Mouse (Mus musculus) mouse embryonic stem cell (cell line): Measurements from ENCODE around the gene Phf23.
"Not testable (repeated sequence)": the region's sequence is repeated elsewhere in the genome, so short reads cannot be mapped to it uniquely, and the experiment has no call there.

ENCODE experiments used
- in situ Hi-C, 2 experiments: fragments of 300-500 bp; cut with MboI; formaldehyde crosslinking; loops; 1 replicate in 1 of 2; 3 replicates in 1 of 2; pipeline ENCODE4 v1.14.3; 2019 to 2020; ENCODE audit warnings: low sequenced_read_pairs in 2 of 2, low pct_unique_long_range_greater_than_20kb in 1 of 2, mixed read lengths in 1 of 2; ENCODE audit not compliant: unreplicated experiment in 1 of 2

The Phf23 gene

DNA sequence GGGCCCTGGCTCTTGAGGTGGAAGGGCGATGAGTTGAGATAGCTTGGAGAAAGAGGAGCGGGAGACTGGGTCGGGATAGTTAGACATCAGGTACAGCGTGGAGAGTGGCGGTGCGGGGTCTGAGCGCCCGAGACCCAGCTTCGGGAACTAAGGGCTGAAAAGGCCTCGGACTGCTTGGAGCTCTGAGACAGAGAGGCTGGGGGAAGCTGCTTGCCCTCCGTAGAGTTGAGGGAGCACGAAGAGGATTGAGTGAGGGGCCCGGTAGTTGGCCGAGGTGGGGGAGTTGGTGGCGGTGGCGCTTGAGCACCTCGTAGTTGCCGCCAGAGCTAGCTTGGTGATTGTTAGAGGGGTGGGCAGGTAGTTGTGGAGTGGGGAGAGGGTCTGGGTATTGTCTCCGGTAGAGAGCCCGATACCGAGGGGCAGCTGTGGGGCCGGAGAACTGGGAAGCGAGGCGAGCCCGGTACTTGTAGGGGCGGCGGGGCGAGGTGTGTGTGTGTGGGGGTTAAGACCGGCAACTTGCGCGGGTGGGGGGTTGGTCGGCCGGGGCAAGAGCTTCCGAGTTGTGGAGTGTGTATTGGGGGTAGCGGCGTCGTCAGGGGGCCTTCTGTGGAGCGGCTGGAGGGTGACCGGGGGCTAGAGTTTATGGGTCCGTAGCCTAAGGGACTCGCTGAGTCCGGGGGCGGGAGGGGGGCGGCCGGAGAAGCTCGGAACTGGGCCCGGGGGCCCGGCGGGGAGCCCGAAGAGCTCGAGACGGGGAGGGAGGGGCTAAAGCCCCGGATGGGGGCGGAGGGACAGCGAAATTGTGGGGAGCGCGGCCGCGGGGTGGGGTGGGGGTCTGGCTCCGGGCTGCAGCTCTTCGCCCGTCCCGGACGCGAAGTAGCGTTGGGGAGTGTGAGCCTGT is 834 bp downstream of the Phf23 start:
- in situ Hi-C loops: no loop called here

DNA sequence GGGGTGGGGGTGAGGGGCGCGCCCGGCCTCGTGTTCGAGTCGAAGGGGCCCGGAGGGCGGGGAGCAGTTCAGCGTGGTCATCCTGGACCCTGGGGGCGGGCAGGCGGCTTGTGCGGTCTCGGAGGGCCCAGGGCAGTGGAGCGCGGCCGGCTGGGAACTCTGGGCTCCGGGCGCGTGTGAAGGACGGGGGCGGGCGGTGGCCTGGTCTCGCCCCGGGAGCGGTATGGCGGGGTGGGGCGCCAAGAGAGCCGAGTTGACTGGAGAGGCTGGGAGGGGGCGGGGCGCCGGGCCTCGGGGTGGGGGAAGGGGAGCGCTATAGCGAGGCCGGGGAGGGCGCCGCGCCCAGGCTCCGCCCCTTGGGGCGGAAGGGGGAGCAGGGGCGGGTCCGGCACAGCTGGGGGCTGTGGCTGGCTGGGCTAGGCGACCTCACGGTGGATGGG is 1.5 kb downstream of the Phf23 start:
- in situ Hi-C loops: no loop called here

DNA sequence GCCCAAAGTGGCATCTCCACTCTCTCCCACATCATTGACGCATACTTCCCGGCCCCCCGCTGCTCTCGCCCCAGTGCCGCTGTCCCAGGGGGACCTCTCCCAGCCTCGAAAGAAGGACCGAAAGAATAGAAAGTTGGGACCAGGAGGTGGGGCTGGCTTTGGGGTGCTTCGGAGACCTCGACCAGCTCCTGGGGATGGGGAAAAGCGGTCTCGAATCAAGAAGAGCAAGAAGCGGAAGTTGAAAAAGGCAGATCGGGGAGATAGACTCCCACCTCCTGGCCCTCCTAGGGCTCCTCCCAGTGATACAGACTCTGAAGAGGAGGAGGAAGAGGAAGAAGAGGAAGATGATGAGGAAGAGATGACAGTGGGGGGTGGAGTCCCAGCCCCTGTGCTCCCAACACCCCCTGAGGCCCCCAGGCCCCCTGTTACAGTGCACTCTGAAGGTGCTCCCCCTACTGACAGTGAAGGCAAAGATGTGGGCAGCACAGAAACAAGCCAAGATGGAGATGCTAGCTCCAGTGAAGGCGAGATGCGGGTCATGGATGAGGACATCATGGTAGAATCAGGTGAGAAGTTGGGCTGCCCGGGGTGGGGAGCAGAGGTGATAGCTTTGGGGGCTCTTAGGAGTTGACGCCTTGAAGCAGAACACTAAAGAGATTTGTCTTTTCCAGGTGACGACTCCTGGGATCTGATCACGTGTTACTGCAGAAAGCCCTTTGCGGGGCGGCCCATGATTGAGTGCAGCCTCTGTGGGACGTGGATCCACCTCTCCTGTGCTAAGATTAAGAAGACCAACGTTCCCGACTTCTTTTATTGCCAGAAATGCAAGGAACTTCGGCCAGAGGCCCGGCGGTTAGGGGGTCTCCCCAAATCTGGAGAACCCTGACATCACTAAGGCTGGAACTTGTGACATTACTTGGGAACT is 3.3 kb downstream of the Phf23 start:
- in situ Hi-C loops: no loop called here

DNA sequence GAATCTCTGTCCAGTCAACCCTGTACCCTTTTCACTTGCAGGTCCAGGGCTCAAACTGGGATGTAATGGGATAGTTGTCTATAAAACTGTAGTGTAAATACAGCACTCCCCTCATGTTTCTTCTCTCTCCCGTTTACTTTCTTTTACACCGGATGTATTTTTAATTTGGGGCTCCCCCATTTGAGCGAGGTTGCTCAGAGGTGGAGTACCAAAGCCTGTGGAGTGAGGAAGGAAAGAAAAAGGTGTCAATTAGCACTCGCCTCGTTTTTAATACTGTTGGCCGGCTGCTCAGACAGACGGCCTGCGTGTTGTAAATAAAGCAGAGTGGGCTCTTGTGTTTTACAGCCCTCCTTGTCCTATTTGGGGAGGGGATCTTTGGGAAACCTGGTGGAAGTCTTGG is 4.1 kb downstream of the Phf23 start:
- in situ Hi-C loops: no loop called here

DNA sequence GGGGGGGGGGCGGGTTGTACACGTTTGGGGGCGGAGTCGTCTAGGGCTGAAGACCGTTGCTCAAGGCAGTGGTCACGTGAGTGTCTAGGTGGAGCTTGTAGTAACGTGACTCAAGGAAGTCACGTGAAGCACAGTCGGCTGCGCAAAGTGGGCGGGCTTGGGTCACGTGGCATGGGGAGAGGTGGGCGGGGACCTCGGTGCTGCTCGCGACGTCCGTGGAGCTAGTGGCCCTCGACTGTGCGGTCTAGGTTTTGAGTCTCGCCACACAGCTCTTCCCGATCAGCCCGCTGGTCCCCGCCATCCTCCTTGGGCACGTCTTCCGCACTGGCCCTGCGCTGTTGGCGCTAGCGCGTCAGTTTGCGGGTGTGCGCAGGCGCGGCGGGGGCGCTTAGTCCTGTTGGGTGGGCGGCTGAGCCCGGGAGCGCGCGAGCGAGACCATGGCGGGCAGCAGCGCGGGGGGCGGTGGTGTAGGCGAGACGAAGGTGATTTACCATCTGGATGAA is 4.9 kb downstream of the Phf23 start, which contains the start of gene Dvl2:
Gene Dvl2 (plus strand): TSS at position 200 of the 503 bp plus-strand sequence.
- in situ Hi-C loops: no loop called here

DNA sequence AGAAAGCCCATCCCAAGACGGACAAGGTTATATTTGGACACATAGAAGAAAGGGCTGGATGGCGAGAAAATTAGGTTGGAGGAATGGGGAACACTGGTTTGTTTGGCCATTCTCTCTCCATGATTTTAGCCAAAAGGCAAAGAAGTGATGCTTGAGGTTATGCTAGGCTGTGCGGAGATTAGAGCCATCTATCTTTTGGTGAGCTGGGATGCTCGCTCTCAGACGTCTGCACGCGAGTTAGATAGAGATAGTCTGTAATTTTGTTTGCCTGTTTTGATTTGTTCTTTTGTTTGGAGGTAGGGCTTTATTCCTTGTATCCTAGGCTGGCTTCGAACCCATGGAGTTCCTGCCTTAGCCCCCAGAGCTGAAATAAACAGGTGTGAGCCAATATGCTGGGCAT is 5.6 kb downstream of the Phf23 start:
- in situ Hi-C loops: no loop called here

DNA sequence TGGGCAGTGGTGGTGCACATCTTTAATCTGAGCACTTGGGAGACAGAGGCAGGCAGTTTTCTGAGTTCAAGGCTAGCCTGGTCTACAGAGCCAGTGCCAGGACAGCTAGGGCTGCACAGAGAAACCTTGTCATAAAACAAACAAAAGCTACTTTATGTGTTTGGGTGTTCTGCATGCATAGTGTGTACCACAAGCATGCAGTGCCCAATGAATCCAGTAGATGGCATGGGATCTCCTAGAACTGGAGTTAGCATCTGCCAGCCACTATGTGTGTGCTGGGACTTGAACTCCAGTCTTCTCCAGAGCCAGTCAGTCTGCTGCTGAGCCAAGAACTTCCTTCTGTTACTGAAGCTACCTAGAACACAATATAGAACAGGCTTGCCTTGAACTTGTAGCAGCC is 6.3 kb downstream of the Phf23 start:
- in situ Hi-C loops: no loop called here

DNA sequence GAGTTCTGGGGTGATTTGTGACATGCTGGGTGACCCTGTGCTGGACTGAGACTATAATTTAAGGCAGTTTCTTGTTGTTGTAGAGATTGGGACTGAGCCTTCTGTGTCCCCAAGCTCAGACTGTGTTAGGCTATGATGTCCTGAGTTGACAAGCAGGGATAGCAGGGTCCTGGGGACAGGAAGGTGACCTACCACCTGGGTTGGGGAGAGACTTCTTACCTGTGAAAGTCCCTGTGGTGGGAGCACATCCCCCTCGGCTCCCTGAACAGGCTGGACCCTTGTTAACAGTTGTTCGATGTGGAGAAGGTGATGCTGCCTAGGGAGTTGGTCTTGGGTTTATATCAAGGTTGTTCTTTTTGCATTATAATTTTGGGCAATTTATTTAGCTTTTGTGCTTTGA is 6.9 kb downstream of the Phf23 start:
- in situ Hi-C loops: no loop called here

DNA sequence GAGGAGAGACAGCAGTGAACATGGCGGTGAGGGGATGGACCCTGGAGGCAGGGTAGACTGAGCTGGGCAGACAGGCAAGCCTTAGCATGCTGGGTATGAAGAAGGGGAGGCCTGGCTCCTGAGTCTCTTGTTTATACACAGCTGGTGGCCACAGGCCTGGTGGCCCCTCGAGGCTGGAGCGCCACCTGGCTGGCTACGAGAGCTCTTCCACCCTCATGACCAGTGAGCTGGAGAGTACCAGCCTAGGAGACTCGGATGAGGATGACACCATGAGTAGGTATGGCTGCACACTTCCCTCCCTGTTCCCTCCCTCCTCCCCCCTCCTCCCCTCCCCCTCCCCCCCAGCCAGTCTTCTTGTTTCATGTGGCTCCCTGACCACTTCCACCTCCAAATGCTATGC is 9.9 kb downstream of the Phf23 start:
- in situ Hi-C loops: no loop called here

DNA sequence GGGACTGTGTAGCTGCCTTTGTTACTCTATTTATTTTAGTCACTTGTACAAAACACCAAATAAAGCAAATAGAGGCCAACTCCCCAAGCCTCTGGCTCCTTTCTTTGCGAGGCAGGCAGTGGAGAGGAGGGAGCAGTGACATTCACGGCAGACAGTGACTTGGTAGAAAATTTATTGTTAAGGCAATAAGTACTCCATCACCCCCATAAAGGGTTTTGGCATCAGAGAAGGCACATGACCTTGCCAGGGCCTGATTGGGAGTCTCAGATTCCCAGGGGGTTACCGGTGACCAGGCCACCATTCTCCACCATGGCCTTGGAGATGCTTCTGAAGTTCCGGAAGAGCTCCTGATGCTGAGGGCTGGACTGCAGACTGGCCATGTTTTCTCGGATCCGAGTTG is 14.5 kb downstream of the Phf23 start:
- in situ Hi-C loops: no loop called here

DNA sequence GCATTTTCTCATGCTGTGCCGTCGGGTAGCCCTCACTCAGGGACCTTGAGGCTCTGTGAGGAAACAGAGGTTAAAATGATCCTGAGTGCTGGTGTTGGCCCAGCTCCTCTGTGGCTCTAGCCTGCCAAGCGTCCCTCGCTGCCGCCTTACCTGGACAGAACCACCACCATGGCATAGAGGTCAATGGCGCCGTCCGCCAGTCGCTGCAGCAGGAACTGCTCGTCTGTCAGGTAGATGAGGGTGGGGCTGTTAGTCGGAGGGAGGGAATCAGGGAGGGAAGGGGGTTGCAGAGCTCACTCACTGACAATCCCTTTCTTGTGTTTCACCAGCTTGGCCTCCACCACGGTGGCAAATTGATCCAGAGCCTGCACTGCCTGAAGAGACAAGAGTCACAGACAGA is 15.0 kb downstream of the Phf23 start:
- in situ Hi-C loops: no loop called here

DNA sequence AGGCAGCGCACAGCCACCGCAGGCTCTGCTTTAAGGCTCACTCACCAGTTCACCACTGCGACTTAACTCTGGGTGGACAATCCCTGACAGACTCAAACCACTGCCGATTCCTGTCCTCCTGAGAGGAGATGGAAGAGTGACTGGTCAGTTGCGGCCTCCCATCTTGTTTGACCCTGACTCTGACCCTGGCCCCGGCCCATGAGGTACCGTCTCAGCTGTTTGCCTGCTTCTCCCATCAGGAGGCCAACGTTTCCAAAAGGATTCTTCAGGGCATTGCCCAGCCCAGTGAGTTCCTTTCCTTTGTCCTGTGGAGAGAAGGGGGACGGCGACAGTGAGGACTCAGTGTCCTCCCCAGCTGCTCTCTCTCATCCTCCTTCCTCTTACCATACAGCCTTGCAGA is 15.4 kb downstream of the Phf23 start:
- in situ Hi-C loops: no loop called here

DNA sequence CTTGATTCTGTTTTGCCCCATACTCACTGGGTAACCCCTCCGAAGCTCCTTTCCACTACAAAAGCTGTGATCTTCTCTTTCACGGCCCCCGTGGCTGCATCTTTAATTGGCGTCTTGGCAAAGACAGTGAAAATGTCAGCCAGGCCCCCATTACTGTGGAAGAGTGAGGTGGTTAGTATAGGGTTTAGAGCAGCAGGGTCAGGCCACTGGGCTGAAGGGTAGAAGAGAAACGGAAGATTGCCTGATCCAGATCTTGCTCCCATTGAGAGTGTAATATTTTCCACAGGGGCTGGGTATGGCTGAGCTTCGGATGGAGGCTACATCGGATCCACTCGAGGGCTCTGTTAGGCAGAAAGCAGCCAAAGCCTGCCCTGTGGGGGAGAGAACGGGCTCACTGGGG is 17.4 kb downstream of the Phf23 start:
- in situ Hi-C loops: no loop called here

DNA sequence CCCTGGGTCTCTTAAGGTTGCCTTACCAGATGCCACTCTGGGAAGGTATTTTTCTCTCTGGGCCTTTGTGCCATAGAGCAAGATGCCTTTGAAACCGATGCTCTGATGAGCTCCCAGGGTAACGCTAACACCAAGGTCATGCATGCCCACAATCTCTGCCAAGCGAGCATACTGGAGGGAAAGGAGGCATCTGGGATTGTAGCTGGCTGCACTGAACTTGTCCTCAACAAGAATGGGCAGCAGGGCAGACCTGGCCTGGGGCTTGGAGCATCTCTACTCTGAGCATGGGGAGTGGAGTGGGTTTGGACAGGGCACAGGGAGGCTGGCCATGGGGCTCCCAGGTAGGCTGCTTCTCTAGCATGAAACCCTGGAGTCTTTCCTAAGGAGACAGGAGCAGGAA is 17.8 kb downstream of the Phf23 start:
- in situ Hi-C loops: no loop called here

DNA sequence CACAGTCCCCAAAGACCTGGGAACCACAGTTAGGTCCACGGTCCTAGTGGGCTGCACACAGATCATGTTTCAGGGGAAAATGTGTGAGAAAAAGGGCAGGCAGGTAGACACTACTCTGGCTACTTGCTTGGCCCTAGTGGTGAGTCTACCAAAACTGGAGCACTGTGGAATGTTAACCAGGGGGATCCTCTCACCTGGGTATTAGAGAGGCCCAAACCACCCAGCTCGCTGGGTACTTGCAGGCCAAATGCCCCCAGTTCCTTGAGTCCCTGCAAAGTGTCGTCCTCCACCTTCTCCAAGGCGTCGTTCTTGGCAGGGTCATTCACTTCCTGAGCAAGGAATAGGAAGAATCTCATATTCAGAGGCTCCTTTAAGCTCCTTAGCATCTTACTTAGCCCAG is 18.5 kb downstream of the Phf23 start:
- in situ Hi-C loops: no loop called here

DNA sequence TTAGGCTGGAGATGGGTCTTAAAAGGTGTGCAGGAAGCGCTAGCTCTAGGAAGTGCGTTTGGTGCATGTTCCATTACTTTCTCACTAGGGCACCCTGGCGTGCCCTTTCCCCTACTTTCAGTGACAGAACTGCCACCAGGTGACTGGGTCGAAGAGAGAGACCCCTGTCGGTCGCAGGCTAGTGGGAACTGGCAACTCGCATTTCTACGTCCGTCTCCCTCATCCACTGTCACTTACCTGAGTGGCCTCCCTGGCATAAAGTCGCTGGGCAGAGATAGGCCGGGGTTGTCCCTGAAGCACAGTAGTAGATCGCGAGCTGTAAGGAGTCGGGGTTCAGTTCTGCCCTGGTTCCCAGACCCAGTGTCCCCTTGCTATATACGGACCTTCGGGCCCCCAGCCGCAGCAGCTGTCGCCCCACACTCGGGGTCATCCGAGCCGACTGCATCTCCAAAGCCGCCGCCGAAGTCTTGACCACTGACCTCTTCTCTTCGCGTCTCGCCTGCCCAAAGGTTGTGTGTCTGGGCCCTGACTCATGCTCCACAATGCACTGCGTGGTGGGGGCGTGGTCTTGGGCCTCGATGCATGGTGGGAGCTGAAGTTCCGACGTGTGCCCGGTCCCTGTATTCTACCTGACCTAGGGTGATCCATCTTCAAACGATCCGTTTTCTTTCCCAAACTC is 19.4 kb downstream of the Phf23 start, which contains the start of gene Acadvl:
Gene Acadvl (minus strand): TSS at position 532 of the 679 bp plus-strand sequence.
- in situ Hi-C loops: no loop called here

DNA sequence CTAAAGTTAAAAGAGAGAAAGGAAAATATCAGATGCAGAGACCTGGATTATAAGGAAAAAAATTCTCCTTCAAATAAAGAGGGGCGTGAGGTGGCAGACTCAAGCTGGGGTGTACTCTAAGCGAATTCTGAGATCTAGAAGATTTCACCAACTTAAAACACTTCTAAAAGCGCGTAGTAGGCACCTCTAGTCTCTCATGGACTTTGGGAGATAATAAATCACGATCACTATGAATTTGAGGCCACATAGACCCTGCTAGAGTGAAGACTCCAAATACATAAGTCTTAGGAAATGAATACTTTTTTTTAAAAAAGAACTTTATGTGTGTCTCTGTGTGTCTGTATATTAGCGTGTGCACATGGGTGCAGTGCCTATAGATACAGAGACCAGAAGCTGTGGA is 20.1 kb downstream of the Phf23 start:
- in situ Hi-C loops: no loop called here

DNA sequence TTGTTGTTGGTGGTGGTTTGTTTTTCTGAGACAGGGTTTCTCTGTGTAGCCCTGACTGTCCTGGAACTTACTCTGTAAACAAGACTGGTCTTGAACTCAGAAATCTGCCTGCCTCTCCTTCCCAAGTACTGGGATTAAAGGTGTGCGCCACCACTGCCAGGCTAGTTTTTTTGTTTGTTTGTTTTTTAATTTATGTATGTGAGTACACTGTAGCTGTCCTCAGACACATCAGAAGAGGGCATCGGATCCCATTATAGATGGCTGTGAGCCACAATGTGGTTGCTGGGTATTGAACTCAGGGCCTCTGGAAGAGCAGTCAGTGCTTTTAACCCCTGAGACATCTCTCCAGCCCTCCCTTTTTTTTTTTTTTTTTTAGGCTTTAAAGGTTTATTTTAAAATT is 20.6 kb downstream of the Phf23 start:
- in situ Hi-C loops: not testable (repeated sequence)

DNA sequence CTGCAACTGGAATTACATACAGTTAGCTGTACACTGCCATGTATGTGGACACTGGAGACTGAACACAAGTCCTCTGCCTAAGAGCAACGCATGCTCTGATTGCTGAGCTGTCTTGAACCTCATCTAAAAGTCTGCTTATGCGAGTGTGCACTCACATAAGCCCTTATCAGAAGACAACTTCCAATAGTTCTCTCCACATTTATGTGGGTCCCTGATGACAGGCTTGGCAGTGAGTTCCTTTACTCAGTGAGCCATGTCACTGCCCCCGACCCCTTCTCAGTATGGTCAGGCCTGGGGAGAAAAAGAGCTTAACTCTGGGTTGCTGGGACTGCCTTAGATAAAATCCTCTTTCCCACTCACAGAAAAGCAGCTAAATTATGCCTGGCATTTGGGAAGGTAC is 21.1 kb downstream of the Phf23 start, which contains the start of gene Dlg4:
Gene Dlg4 (plus strand): TSS at position 274 of the 400 bp plus-strand sequence.
- in situ Hi-C loops: no loop called here
